Mouse (Mus musculus): ENCODE data around the gene Cpne6.

Cpne6 gene

GRCm38 (mm10) chr14:55554635-55555034, 44.4 kb downstream of the Cpne6 start:
- no peak for DNase-seq (ENCODE audit: low spot score)

DNA sequence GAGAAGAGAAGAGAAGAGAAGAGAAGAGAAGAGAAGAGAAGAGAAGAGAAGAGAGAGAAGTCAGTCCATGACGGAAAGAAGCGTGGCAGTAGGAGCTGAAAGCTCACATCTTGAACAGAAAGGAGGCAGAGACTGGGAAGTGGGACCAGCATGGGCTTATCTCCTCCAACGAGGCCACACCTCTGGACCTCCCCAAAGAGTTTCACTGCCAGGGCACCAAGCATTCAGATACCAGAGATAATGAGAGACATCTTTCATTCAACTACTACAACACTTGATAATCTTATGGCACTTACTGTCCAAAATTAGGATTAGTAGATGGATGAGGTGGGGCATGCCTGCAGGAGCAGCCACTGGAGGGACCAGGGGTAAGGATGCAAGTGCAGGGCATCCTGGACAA, 45.5 kb downstream of the Cpne6 start:
- no peak for DNase-seq (ENCODE audit: low spot score)

- peak; percentile 45 for DNase-seq (ENCODE audit: low spot score)
Measured at GRCm38 (mm10) chr14:55557003-55557402, 46.8 kb downstream of the Cpne6 start.

- no peak for DNase-seq (ENCODE audit: low spot score)
Measured at GRCm38 (mm10) chr14:55557587-55557986, 47.3 kb downstream of the Cpne6 start.

DNA sequence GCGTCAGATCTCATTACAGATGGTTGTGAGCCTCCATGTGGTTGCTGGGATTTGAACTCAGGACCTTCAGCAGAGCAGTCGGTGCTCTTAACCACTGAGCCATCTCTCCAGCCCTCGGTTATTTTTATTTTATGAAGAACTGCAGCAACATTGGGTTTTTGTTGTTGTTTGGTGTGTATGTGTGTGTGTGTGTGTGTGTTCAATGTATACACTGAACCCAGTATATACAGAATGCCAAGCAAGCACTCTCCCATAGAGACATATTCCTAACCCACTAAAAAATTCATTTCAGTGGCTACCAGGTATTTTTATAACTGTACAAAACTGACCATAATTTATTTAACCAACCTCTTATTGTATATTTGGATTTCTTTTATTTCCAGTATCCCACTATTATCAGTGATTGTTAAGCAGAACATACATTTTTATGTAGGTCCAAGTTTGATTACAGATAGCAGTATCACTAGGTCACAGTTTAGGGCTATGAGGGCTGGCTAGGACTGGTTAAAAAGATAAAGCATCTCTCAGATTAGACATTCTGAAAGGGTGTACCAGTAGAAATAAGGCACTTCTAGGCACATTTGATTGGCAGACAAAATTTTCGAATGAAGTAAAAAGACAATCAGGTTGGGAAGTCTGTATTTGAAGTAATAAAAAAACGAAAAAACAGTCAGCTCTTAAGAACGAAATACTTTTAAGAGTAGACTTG, 48.6 kb downstream of the Cpne6 start:
- DNase-seq (ENCODE audit: low spot score): no peak

- DNase-seq (ENCODE audit: low spot score): peak; percentile 73
Measured at GRCm38 (mm10) chr14:55559799-55560201, 49.6 kb downstream of the Cpne6 start, which contains the start of gene Dcaf11. TSS of gene Dcaf11 (plus strand) at chr14:55560006.

DNA sequence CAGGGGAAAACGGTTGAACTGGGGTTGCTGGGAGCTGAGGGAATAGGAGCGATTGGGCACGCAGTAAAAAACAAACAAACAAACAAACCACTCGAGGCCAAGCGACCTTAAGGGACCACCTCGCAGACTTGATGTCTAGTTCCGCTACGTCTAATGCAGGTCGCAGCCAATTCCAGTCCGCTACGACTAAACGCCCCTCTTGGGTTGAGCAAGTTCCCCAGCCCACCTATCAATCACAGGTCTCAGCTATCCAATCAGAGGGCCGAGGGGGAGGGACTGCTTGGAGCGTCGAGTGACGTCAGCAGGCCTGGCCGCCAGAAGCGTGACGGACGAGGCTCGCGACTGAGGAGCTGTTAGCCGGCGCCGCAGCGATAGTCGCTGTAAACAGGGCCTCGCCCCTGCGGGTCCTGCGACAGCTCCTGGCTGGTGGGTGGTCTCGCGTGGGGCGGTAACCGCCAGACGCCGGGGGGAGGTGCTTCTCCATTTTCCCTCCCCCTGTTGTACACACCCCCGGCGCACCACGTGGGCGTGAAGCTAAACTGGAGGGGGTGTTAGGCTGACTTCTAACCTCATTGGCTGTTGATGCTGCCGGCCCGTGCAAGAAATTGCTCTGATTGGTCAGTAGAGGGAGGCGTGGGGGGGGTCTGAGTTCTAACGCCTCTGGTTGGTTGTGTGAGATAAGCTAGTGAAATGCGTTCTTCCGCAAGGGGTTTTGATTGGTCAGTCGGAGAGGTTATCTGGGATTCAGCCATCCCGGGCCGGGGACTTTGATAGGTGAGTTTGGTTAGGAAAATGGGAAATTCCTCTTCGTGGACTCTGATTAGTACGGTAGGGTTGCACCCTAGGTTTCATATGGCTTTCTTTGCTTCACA, 50.2 kb downstream of the Cpne6 start, which contains the start of gene A730061H03Rik:
A730061H03Rik (minus strand) TSS at position 205 of the 872 bp plus-strand sequence.
- DNase-seq (ENCODE audit: low spot score): peak; percentile 99

GRCm38 (mm10) chr14:55561860-55562259, 51.6 kb downstream of the Cpne6 start:
- DNase-seq (ENCODE audit: low spot score): no peak

- no peak for DNase-seq (ENCODE audit: low spot score)
Measured at GRCm38 (mm10) chr14:55563249-55563648, 53.0 kb downstream of the Cpne6 start.

- no peak for DNase-seq (ENCODE audit: low spot score)
Measured at GRCm38 (mm10) chr14:55565748-55566147, 55.5 kb downstream of the Cpne6 start.

Data from left cerebral cortex, adult 11 months (tissue).